In the genomic region with DNA sequence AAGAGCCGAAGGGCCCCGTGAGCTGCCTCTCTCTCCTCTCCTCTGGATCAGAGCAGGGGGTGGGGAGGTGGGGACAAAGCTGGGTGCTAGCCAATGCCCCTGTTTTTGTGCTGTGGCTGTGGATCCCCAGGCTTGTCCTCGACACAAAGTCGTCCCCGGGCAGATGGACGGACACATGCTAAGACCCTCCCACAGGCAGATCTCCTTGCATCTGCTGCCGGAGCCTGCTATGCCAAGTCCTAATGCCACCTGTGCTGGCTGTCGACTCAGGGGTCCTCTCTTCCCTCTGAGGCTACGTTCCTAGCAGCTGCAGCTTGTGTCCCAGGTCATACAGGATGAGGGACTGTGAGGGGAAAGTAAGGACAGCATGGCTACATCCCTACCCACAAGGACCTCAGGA, we compare ENCODE assay signal across 8 mouse cellular contexts. TPM values are rescaled to one million over a fixed set of nuclear protein-coding genes. Genes with fewer than 3 reads are reported as not detected.
DNase-seq lines count a peak whose midpoint lies in the region; ATAC-seq and TF ChIP-seq lines count a peak whose summit lies in the region.
"Had no signal": no experiment of that assay in that cellular context is flagged by ENCODE, and none has a peak within 500 bp of the region (broad histone marks: within the 10 kb centered on the region; RNA-seq: fewer than 3 reads in every experiment).

No protein-coding gene starts in this region.

- WGBS in hindbrain, embryonic 10.5 days = 72% methylated on average over 9 of the region's 9 CpGs
- WGBS in hindbrain, embryonic 11.5 days = 78% methylated on average over 9 of the region's 9 CpGs
- 75% methylated on average over 9 of the region's 9 CpGs for WGBS in limb, embryonic 12.5 days
- WGBS in stomach, postnatal 0 days = 53% methylated on average over 9 of the region's 9 CpGs

- DNase-seq in hindbrain, embryonic 10.5 days (ENCODE audit: low spot score) = no peak
- DNase-seq in hindbrain, embryonic 11.5 days (ENCODE audit: low spot score) = no peak
- DNase-seq in retina, postnatal 1 day = peak; percentile 28
- no peak for DNase-seq in retina, embryonic 14.5 days (ENCODE audit: low spot score)
- no peak for DNase-seq in stomach, postnatal 0 days (ENCODE audit: low spot score)
- no peak for DNase-seq in embryo, embryonic 10 days (ENCODE audit: low spot score)
- DNase-seq: thymus, adult 18-20 months had no signal

- H3K9ac ChIP-seq in hindbrain, embryonic 11.5 days (ENCODE audit: low read depth, low read length) = no peak overlapping the region
- H3K9ac ChIP-seq in limb, embryonic 12.5 days (replicated peaks) = 0 out of 2 replicates have a peak overlapping the region, but pooled peaks have one; percentile 9
- peak overlapping the region; percentile 27; the same call in 1 of the 2 replicates for H3K9ac ChIP-seq in stomach, postnatal 0 days (ENCODE audit: low read length)

- TF ChIP-seq CTCF in stomach, postnatal 0 days (IDR thresholded peaks at IDR 0.05; ENCODE audit: low read depth) = no peak

- H3K4me2 ChIP-seq in hindbrain, embryonic 11.5 days (replicated peaks; ENCODE audit: low read depth, low read length) = no peak overlapping the region
- H3K4me2 ChIP-seq in limb, embryonic 12.5 days = peak overlapping the region; percentile 21
- H3K4me2 ChIP-seq in stomach, postnatal 0 days (replicated peaks; ENCODE audit: low read depth) = peak overlapping the region; percentile 36

- peak overlapping the region; percentile 20; the same call in 1 of the 2 replicates for H3K4me3 ChIP-seq in hindbrain, embryonic 10.5 days
- no peak overlapping the region for H3K4me3 ChIP-seq in hindbrain, embryonic 11.5 days (ENCODE audit: low read depth, low read length)
- peak overlapping the region; percentile 10; the same call in 1 of the 2 replicates for H3K4me3 ChIP-seq in limb, embryonic 12.5 days (replicated peaks)
- H3K4me3 ChIP-seq in stomach, postnatal 0 days (ENCODE audit: low read depth, low read length) = peak overlapping the region; percentile 15; the same call in 1 of the 2 replicates

- H3K27ac ChIP-seq in hindbrain, embryonic 10.5 days = peak overlapping the region; percentile 1; the same call in 1 of the 2 replicates
- H3K27ac ChIP-seq in hindbrain, embryonic 11.5 days (ENCODE audit: low read depth, low read length) = no peak overlapping the region
- H3K27ac ChIP-seq in limb, embryonic 12.5 days = no peak overlapping the region
- H3K27ac ChIP-seq in stomach, postnatal 0 days (replicated peaks) = 0 out of 2 replicates have a peak overlapping the region, but pooled peaks have one; percentile 35

- H3K36me3 ChIP-seq in hindbrain, embryonic 10.5 days = peaks cover 22% of the 10 kb centered on the region
- H3K36me3 ChIP-seq in hindbrain, embryonic 11.5 days (ENCODE audit: control insufficient read depth, insufficient read depth, low read length) = peaks cover 14% of the 10 kb centered on the region; the same call in 1 of the 2 replicates
- peaks cover 20% of the 10 kb centered on the region for H3K36me3 ChIP-seq in limb, embryonic 12.5 days
- peaks cover 11% of the 10 kb centered on the region for H3K36me3 ChIP-seq in stomach, postnatal 0 days (ENCODE audit: control insufficient read depth, insufficient read depth, low read length)

- peaks cover 31% of the 10 kb centered on the region for H3K4me1 ChIP-seq in hindbrain, embryonic 10.5 days (replicated peaks)
- no peaks in the 10 kb centered on the region for H3K4me1 ChIP-seq in hindbrain, embryonic 11.5 days (replicated peaks; ENCODE audit: control insufficient read depth, insufficient read depth, low read length)
- peaks cover 28% of the 10 kb centered on the region for H3K4me1 ChIP-seq in limb, embryonic 12.5 days (replicated peaks)
- H3K4me1 ChIP-seq in stomach, postnatal 0 days (replicated peaks; ENCODE audit: control insufficient read depth, insufficient read depth) = no peaks in the 10 kb centered on the region

- H3K9me3 ChIP-seq in hindbrain, embryonic 10.5 days = no peaks in the 10 kb centered on the region
- H3K9me3 ChIP-seq in hindbrain, embryonic 11.5 days (ENCODE audit: control insufficient read depth, low read length) = no peaks in the 10 kb centered on the region
- no peaks in the 10 kb centered on the region for H3K9me3 ChIP-seq in limb, embryonic 12.5 days
- no peaks in the 10 kb centered on the region for H3K9me3 ChIP-seq in stomach, postnatal 0 days (ENCODE audit: control insufficient read depth, low read length)

- no peak for ATAC-seq in hindbrain, embryonic 11.5 days (ENCODE audit: low FRiP score)
- ATAC-seq in limb, embryonic 12.5 days (ENCODE audit: insufficient number of reproducible peaks, insufficient read depth, low FRiP score, low TSS enrichment, low read depth) = no peak
- no peak for ATAC-seq in stomach, postnatal 0 days (ENCODE audit: low FRiP score, low TSS enrichment)

- no peak for TF ChIP-seq EP300 in stomach, postnatal 0 days (optimal IDR thresholded peaks at IDR 0.05)

- H3K27me3 ChIP-seq in hindbrain, embryonic 10.5 days (ENCODE audit: insufficient read depth, poor library complexity, severe bottlenecking) = no peaks in the 10 kb centered on the region
- H3K27me3 ChIP-seq in hindbrain, embryonic 11.5 days (ENCODE audit: control insufficient read depth, insufficient read depth, low read length) = no peaks in the 10 kb centered on the region
- no peaks in the 10 kb centered on the region for H3K27me3 ChIP-seq in limb, embryonic 12.5 days
- H3K27me3 ChIP-seq in stomach, postnatal 0 days (ENCODE audit: control insufficient read depth, insufficient read depth, low read length) = no peaks in the 10 kb centered on the region

RNA-seq across cellular contexts. Expression of a gene that starts 1.6 kb away (rescaled TPM):
- 23.0 and 25.7 TPM in 2 replicates for polyA plus RNA-seq in hindbrain, embryonic 10.5 days (2016; fragmentation: Nextera tagmentation; extraction: Ambion mirVana)
- polyA plus RNA-seq in hindbrain, embryonic 11.5 days (2014; fragmentation: Nextera tagmentation; extraction: Ambion mirVana) = 23.5 and 25.5 TPM in 2 replicates
- 14.9 and 18.0 TPM in 2 replicates for polyA plus RNA-seq in limb, embryonic 12.5 days (2016; fragmentation: Nextera tagmentation; extraction: Ambion mirVana)
- polyA plus RNA-seq in stomach, postnatal 0 days (2015; fragmentation: Nextera tagmentation; extraction: Ambion mirVana) = 23.7 and 23.9 TPM in 2 replicates

RNA-seq across cellular contexts. Expression of a gene that starts 36.0 kb away (rescaled TPM):
- 610 and 619 TPM in 2 replicates for polyA plus RNA-seq in hindbrain, embryonic 10.5 days (2016; fragmentation: Nextera tagmentation; extraction: Ambion mirVana)
- 458 and 483 TPM in 2 replicates for polyA plus RNA-seq in hindbrain, embryonic 11.5 days (2014; fragmentation: Nextera tagmentation; extraction: Ambion mirVana)
- polyA plus RNA-seq in limb, embryonic 12.5 days (2016; fragmentation: Nextera tagmentation; extraction: Ambion mirVana) = 485 and 500 TPM in 2 replicates
- 61.0 and 65.3 TPM in 2 replicates for polyA plus RNA-seq in stomach, postnatal 0 days (2015; fragmentation: Nextera tagmentation; extraction: Ambion mirVana)

RNA-seq across cellular contexts. Expression of a gene that starts 38.1 kb away (rescaled TPM):
- 67.8 and 74.2 TPM in 2 replicates for polyA plus RNA-seq in hindbrain, embryonic 10.5 days (2016; fragmentation: Nextera tagmentation; extraction: Ambion mirVana)
- 58.7 and 65.0 TPM in 2 replicates for polyA plus RNA-seq in hindbrain, embryonic 11.5 days (2014; fragmentation: Nextera tagmentation; extraction: Ambion mirVana)
- polyA plus RNA-seq in limb, embryonic 12.5 days (2016; fragmentation: Nextera tagmentation; extraction: Ambion mirVana) = 59.6 and 65.7 TPM in 2 replicates
- polyA plus RNA-seq in stomach, postnatal 0 days (2015; fragmentation: Nextera tagmentation; extraction: Ambion mirVana) = 99.3 and 108 TPM in 2 replicates

RNA-seq across cellular contexts. Expression of a gene that starts 41.3 kb away (rescaled TPM):
- 1.5 and 4.3 TPM in 2 replicates for polyA plus RNA-seq in hindbrain, embryonic 10.5 days (2016; fragmentation: Nextera tagmentation; extraction: Ambion mirVana)
- 8.9 and 17.2 TPM in 2 replicates for polyA plus RNA-seq in hindbrain, embryonic 11.5 days (2014; fragmentation: Nextera tagmentation; extraction: Ambion mirVana)
- 140 and 161 TPM in 2 replicates for polyA plus RNA-seq in limb, embryonic 12.5 days (2016; fragmentation: Nextera tagmentation; extraction: Ambion mirVana)
- polyA plus RNA-seq in stomach, postnatal 0 days (2015; fragmentation: Nextera tagmentation; extraction: Ambion mirVana) = 4.1 and 6.5 TPM in 2 replicates

RNA-seq across cellular contexts. Expression of a gene that starts 49.9 kb away (rescaled TPM):
- 432 and 459 TPM in 2 replicates for polyA plus RNA-seq in hindbrain, embryonic 10.5 days (2016; fragmentation: Nextera tagmentation; extraction: Ambion mirVana)
- polyA plus RNA-seq in hindbrain, embryonic 11.5 days (2014; fragmentation: Nextera tagmentation; extraction: Ambion mirVana) = 251 and 305 TPM in 2 replicates
- 507 and 522 TPM in 2 replicates for polyA plus RNA-seq in limb, embryonic 12.5 days (2016; fragmentation: Nextera tagmentation; extraction: Ambion mirVana)
- 87.7 and 106 TPM in 2 replicates for polyA plus RNA-seq in stomach, postnatal 0 days (2015; fragmentation: Nextera tagmentation; extraction: Ambion mirVana)

Comparison
In these comparisons a context has a peak if more than half of its experiments do, and no peak if none do; other contexts are left out.
1. H3K27ac ChIP-seq: peak in hindbrain, embryonic 10.5 days (single experiment) and stomach, postnatal 0 days (single experiment); none in hindbrain, embryonic 11.5 days (single experiment) and limb, embryonic 12.5 days (single experiment).